Mouse (Mus musculus): ENCODE results near the gene Abhd17a.

The Abhd17a gene

DNA sequence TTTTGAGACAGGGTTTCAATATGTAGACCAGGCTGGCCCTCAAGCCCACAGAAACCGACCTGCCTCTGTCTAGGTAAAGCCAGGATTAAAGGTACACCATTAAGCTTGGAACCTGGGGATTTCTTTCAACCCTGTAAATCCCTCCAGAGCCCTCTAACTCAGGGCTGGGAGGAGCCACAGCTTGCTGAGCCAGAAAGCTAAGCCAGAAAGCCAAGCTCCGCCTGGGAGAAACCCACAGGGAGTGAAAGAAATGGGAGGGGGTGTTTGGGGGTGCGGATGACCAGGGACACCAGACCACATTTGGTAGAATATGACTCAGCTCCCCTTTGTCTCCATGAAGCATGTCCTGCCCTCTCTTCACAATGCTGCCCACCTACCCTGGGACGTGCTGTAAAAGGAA, 6.2 kb upstream of the Abhd17a start:
- CTCF ChIA-PET: interaction anchor here in 2 of 4 experiments (0.7 to 1.1 kb wide), 3 partner anchors 13 to 39 kb away, joined by 3 to 4 read pairs (median 4); no protein-coding TSS in a partner anchor
- POLR2A ChIA-PET: interaction anchor here in 2 of 4 experiments (0.7 to 10.9 kb wide), 20 partner anchors 8 to 267 kb away, joined by 3 to 128 read pairs (median 10); partner anchors contain the start of genes Csnk1g2 (in 2 of the 2), Gm49322 (in 2 of the 2), Mknk2 (in 1 of the 2) and Pcsk4 (in 1 of the 2)

GRCm38 (mm10) chr10:80589127-80589878, 838 bp downstream of the Abhd17a start:
- ChIA-PET POLR2A (interaction anchor here (0.6 to 9.8 kb wide), 60 partner anchors 9 to 919 kb away, joined by 3 to 214 read pairs (median 6); partner anchors contain the start of genes Rexo1 (in 3 of the 4), Adat3 (in 2 of the 4), Csnk1g2 (in 2 of the 4) and Scamp4 (in 2 of the 4)), CTCF (interaction anchor here (0.5 to 2.5 kb wide), 20 partner anchors 10 to 1835 kb away, joined by 3 to 49 read pairs (median 5); partner anchors contain the start of genes Atp8b3 (in 1 of the 4), Csnk1g2 (in 1 of the 4), Klf16 (in 1 of the 4) and Rexo1 (in 1 of the 4))

DNA sequence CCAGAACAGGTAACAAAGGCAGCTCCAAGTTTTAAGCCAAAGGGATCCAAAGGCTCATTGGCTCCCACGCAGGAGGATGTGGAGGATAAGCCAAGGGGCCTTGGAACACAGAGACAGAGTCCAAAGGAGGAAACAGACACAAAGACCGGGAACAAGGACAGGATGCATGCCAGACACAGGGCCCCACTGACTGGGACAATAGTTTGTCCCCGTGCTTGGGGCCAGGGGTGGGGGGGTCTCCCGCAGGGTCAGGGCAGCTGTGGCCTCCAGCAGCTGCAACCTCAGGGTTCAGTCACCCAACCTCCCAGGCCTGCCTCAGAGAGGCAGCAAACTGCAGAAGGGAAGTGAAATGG, 2.9 kb downstream of the Abhd17a start:
- POLR2A ChIA-PET: interaction anchor here (0.6 to 9.8 kb wide), 24 partner anchors 8 to 1071 kb away, joined by 3 to 214 read pairs (median 4); partner anchors contain the start of genes Csnk1g2 (in 3 of the 4), Klf16 (in 2 of the 4), Mknk2 (in 2 of the 4) and Adat3 (in 1 of the 4)
- CTCF ChIA-PET: interaction anchor here in 3 of 4 experiments (0.6 to 1.6 kb wide), 5 partner anchors 9 to 213 kb away, joined by 3 to 5 read pairs (median 3); no protein-coding TSS in a partner anchor

GRCm38 (mm10) chr10:80586407-80587304, 3.5 kb downstream of the Abhd17a start:
- POLR2A ChIA-PET: interaction anchor here (0.6 to 9.8 kb wide), 31 partner anchors 8 to 1071 kb away, joined by 3 to 214 read pairs (median 4); partner anchors contain the start of genes Csnk1g2 (in 3 of the 4), Klf16 (in 2 of the 4), Mknk2 (in 2 of the 4) and Adat3 (in 1 of the 4)

DNA sequence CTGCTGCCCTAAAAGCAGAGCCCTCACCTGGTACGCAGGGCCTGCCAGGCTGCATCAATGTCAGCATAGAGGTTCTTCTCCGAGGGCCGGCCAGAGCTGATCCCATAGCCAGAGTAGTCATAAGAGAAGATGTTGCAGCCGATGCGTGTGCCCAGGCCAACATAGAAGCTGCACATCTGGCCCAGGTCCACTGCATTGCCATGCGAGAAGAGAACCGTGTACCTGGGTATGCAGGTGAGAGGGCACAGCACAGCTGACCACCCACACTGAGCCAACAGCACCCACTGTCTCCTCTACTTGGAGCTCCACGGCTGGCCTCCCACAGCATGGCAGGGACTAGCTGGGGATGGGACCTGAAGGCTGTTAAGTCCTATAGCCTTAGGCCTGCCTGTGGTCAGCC, 4.6 kb downstream of the Abhd17a start:
- POLR2A ChIA-PET: interaction anchor here in 3 of 4 experiments (0.6 to 9.8 kb wide), 16 partner anchors 10 to 91 kb away, joined by 3 to 214 read pairs (median 6); partner anchors contain the start of genes Mknk2 (in 2 of the 3), Csnk1g2 (in 1 of the 3) and Rexo1 (in 1 of the 3)
- CTCF ChIA-PET: interaction anchor here in 2 of 4 experiments (0.9 to 1.7 kb wide), 3 partner anchors 25 to 75 kb away, joined by 5 to 6 read pairs (median 5); no protein-coding TSS in a partner anchor

More at GRCm38 (mm10) chr10:80586407-80587304, 3.5 kb downstream of the Abhd17a start:
- CTCF ChIA-PET: interaction anchor here (0.6 to 1.6 kb wide), 8 partner anchors 8 to 213 kb away, joined by 3 to 7 read pairs (median 4); no protein-coding TSS in a partner anchor

GRCm38 (mm10) chr10:80584642-80585552, 5.2 kb downstream of the Abhd17a start:
- ChIA-PET POLR2A (interaction anchor here in 3 of 4 experiments (0.5 to 9.8 kb wide), 42 partner anchors 11 to 418 kb away, joined by 3 to 214 read pairs (median 4); partner anchors contain the start of genes Csnk1g2 (in 2 of the 3), Mknk2 (in 2 of the 3), Adat3 (in 1 of the 3) and Atp8b3 (in 1 of the 3)), CTCF (interaction anchor here in 2 of 4 experiments (0.8 to 2.0 kb wide), 11 partner anchors 15 to 137 kb away, joined by 3 to 7 read pairs (median 4); partner anchors contain the start of gene Atp8b3 (in 1 of the 2))

GRCm38 (mm10) chr10:80584045-80584488, 6.1 kb downstream of the Abhd17a start:
- ChIA-PET CTCF (interaction anchor here in 2 of 4 experiments (0.8 to 2.0 kb wide), 12 partner anchors 15 to 138 kb away, joined by 3 to 7 read pairs (median 4); partner anchors contain the start of genes Atp8b3 (in 1 of the 2) and Csnk1g2 (in 1 of the 2)), POLR2A (interaction anchor here in 3 of 4 experiments (0.5 to 9.8 kb wide), 45 partner anchors 10 to 346 kb away, joined by 3 to 214 read pairs (median 4); partner anchors contain the start of genes Csnk1g2 (in 2 of the 3), Gadd45b (in 2 of the 3), Mknk2 (in 2 of the 3) and Adat3 (in 1 of the 3))

DNA sequence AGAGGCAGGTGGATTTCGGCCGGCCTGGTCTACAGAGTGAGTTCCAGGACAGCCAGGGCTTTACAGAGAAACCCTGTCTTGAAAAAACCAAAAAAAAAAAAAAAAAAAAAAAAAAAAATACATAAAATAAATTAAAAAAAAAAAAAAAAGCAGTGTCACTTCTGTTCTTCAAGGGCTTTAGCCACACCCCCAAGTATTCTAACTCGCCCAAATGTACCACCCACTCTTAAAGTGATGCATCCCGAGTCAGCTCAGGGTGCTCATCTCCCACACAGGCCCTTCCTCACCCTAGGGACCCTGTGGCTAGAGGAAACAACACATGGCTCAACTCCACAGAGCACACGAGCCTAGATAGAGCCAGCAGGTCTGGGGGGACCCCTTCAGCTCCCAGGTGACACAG, 7.1 kb downstream of the Abhd17a start:
- ChIA-PET POLR2A (interaction anchor here in 2 of 4 experiments (0.6 to 9.8 kb wide), 25 partner anchors 9 to 346 kb away, joined by 3 to 214 read pairs (median 4); partner anchors contain the start of genes Csnk1g2 (in 2 of the 2), Mknk2 (in 2 of the 2), Adat3 (in 1 of the 2) and Atp8b3 (in 1 of the 2)), CTCF (interaction anchor here in 2 of 4 experiments (0.6 to 2.0 kb wide), 5 partner anchors 13 to 94 kb away, joined by 3 to 7 read pairs (median 5); no protein-coding TSS in a partner anchor)

GRCm38 (mm10) chr10:80578911-80579310, 11.2 kb downstream of the Abhd17a start:
- ChIA-PET POLR2A (interaction anchor here (0.7 to 4.9 kb wide), 101 partner anchors 8 to 597 kb away, joined by 3 to 200 read pairs (median 4); partner anchors contain the start of genes Abhd17a (in 4 of the 4), Csnk1g2 (in 3 of the 4), Rexo1 (in 3 of the 4) and Adat3 (in 2 of the 4)), CTCF (interaction anchor here (0.6 to 3.9 kb wide), 114 partner anchors 8 to 619 kb away, joined by 3 to 55 read pairs (median 4); partner anchors contain the start of genes Mknk2 (in 3 of the 4), Abhd17a (in 2 of the 4), Csnk1g2 (in 2 of the 4) and Rexo1 (in 2 of the 4))

DNA sequence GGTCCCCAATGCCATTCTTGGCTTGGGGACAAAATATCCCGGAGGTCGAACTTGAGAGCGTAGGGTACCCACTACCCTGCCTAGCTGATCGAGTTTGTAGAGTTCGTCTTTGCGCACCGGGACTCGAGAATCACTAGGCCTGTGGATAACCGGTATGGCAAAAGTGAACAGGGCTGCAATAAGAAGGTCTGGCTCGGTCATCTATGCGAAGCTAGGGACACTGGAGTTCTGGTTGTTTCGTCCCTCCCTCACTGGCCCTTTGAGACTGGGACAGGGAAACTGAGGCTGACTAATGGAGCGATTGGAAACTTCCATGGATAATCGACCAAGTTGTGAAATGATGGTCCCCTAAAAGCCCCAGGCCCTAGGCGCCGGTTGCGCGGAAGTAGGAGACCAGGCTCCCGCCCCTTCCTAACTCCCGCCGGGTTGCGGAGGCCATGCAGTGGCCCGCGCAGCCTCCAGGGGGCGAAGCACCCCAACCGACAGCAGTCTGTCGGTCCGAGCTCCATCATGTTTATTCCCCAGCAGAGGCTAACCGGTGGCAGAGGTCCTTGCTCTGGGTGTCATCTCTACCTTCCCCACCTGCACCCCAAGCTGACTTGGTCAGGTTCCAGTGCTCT, 11.9 kb downstream of the Abhd17a start:
- CTCF ChIA-PET: interaction anchor here (0.5 to 3.9 kb wide), 118 partner anchors 8 to 619 kb away, joined by 3 to 55 read pairs (median 4); partner anchors contain the start of genes Mknk2 (in 3 of the 4), Abhd17a (in 2 of the 4), Csnk1g2 (in 2 of the 4) and Rexo1 (in 2 of the 4)

DNA sequence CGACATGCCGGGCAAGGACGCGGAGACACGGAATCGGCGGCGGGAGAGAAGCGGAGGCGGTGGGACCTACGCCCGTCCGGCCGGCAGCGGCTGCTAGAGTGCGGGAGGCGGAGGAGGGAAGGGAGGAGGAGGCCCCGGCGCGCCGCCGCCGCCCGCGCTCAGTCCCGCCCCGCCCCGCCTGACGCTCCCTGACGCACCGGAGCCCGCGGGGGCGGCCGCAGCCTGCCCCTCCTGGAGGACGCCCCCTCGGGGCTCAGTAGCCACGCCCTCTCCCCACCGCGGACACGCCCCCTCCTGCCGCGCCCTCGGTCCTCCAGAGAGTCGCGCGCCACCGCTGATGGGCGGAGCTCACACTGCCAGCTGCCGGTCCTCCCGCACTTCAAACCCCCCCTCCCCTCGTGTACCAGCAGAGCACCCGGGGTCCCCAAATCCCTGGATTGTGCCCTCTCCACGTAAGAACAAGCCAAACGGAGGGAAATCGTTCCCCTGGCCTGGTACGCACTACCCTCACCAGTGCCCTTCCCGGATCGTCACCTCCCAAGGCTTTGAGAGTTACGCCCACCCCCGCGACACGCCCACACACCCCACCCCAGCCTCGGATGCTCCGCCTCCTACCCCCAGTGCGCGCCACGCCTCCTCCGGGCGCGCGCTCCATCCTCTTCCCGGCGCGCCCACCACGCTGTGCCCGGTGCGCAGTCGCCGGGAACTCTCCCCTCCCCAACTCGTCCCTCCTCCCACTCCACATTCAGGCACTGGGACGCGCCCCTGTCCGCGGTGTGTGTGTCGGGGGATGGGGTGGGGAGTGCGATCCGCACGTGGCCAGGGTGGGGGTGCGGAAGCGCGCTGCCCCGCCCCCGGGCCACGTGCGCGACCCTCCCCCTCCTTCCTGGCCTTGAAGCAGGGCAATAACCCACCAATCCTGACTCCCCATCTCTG, 12.7 kb downstream of the Abhd17a start, which contains the start of gene Klf16:
TSS of gene Klf16 (minus strand) at position 127 of the 936 bp plus-strand sequence.
- ChIA-PET CTCF (interaction anchor here (0.6 to 3.9 kb wide), 46 partner anchors 8 to 414 kb away, joined by 3 to 55 read pairs (median 6); partner anchors contain the start of genes Rexo1 (in 3 of the 4), Csnk1g2 (in 2 of the 4), Abhd17a (in 1 of the 4) and Adat3 (in 1 of the 4)), POLR2A (interaction anchor here in 3 of 4 experiments (0.5 to 4.9 kb wide), 67 partner anchors 8 to 410 kb away, joined by 3 to 200 read pairs (median 5); partner anchors contain the start of genes Abhd17a (in 3 of the 3), Csnk1g2 (in 3 of the 3), Rexo1 (in 3 of the 3) and Gadd45b (in 2 of the 3))

More for the DNA sequence above, 11.9 kb downstream of the Abhd17a start:
- POLR2A ChIA-PET: interaction anchor here (0.6 to 4.9 kb wide), 106 partner anchors 8 to 598 kb away, joined by 3 to 200 read pairs (median 4); partner anchors contain the start of genes Abhd17a (in 4 of the 4), Csnk1g2 (in 3 of the 4), Rexo1 (in 3 of the 4) and Adat3 (in 2 of the 4)

GRCm38 (mm10) chr10:80576351-80577194, 13.6 kb downstream of the Abhd17a start:
- ChIA-PET POLR2A (interaction anchor here in 3 of 4 experiments (0.7 to 4.9 kb wide), 40 partner anchors 7 to 409 kb away, joined by 3 to 200 read pairs (median 7); partner anchors contain the start of genes Csnk1g2 (in 3 of the 3), Rexo1 (in 3 of the 3), Abhd17a (in 1 of the 3) and Adat3 (in 1 of the 3)), CTCF (interaction anchor here (0.6 to 3.9 kb wide), 16 partner anchors 10 to 203 kb away, joined by 3 to 55 read pairs (median 14); partner anchors contain the start of genes Rexo1 (in 3 of the 4), Abhd17a (in 1 of the 4) and Btbd2 (in 1 of the 4))
